Mouse (Mus musculus) CH12F3 (cell line): Measurements from ENCODE around the gene Pstk.
"Not testable (repeated sequence)": the region's sequence is repeated elsewhere in the genome, so short reads cannot be mapped to it uniquely, and the experiment has no call there.

Experiments used
- in situ Hi-C: fragments of 300-500 bp; cut with MboI; formaldehyde crosslinking; loops from 2 replicates; pipeline ENCODE4 v1.14.3; 2020; ENCODE audit warnings: low sequenced_read_pairs

The Pstk gene

GRCm38 (mm10) chr7:131370648-131371469 is at the start of gene Pstk:
Gene Pstk, plus strand, starts transcription at chr7:131371141.
- in situ Hi-C loops: no loop called here

GRCm38 (mm10) chr7:131322192-131322591 is 48.7 kb upstream of the Pstk start, which contains the start of gene Cuzd1:
Gene Cuzd1, minus strand, starts transcription at chr7:131322292.
- in situ Hi-C loops: no loop called here

- in situ Hi-C loops: no loop called here
Measured at GRCm38 (mm10) chr7:131327054-131327453, 43.9 kb upstream of the Pstk start.

- in situ Hi-C loops: no loop called here
Measured at GRCm38 (mm10) chr7:131329416-131329815, 41.5 kb upstream of the Pstk start, which contains the start of gene Fam24b. Gene Fam24b, minus strand, starts transcription at chr7:131329516.

- in situ Hi-C loops: no loop called here
Measured at GRCm38 (mm10) chr7:131331688-131332087, 39.3 kb upstream of the Pstk start.

- in situ Hi-C loops: no loop called here
Measured at GRCm38 (mm10) chr7:131333564-131333963, 37.4 kb upstream of the Pstk start, which contains the start of gene Fam24a. Gene Fam24a, plus strand, starts transcription at chr7:131333864.

- in situ Hi-C loops: no loop called here
Measured at GRCm38 (mm10) chr7:131337502-131338068, 33.4 kb upstream of the Pstk start.

- in situ Hi-C loops: no loop called here
Measured at GRCm38 (mm10) chr7:131345856-131346541, 24.9 kb upstream of the Pstk start.

GRCm38 (mm10) chr7:131356105-131356504 is 14.8 kb upstream of the Pstk start:
- in situ Hi-C loops: no loop called here

GRCm38 (mm10) chr7:131362269-131362614 is 8.7 kb upstream of the Pstk start:
- in situ Hi-C loops: no loop called here

- in situ Hi-C loops: no loop called here
Measured at GRCm38 (mm10) chr7:131362615-131363300, 8.2 kb upstream of the Pstk start, which contains the start of gene 2310057M21Rik. Gene 2310057M21Rik, minus strand, starts transcription at chr7:131362759.

GRCm38 (mm10) chr7:131364131-131364530 is 6.8 kb upstream of the Pstk start:
- in situ Hi-C loops: no loop called here

- in situ Hi-C loops: no loop called here
Measured at GRCm38 (mm10) chr7:131371470-131371860, 524 bp downstream of the Pstk start.

- in situ Hi-C loops: no loop called here
Measured at GRCm38 (mm10) chr7:131371880-131372651, 1.1 kb downstream of the Pstk start.

GRCm38 (mm10) chr7:131391761-131392160 is 20.8 kb downstream of the Pstk start:
- in situ Hi-C loops: not testable (repeated sequence)

- in situ Hi-C loops: no loop called here
Measured at GRCm38 (mm10) chr7:131409321-131409987, 38.5 kb downstream of the Pstk start.

- in situ Hi-C loops: no loop called here
Measured at GRCm38 (mm10) chr7:131409988-131410385, 39.0 kb downstream of the Pstk start.

GRCm38 (mm10) chr7:131410416-131411058 is 39.6 kb downstream of the Pstk start, which contains the start of the genes Ikzf5 and Acadsb:
Gene Ikzf5, minus strand, starts transcription at chr7:131410521.
Gene Acadsb, plus strand, starts transcription at chr7:131410601.
- in situ Hi-C loops: no loop called here
